25 mouse cellular contexts compared by ENCODE assay signal in genomic region chr6:143878525-143878924, GRCm38 (mm10).
"Had no signal": no experiment of that assay in that cellular context is flagged by ENCODE, and none has a peak within 500 bp of the region (broad histone marks: within the 10 kb centered on the region; RNA-seq: fewer than 3 reads in every experiment).

No protein-coding gene starts in this region.

- ATAC-seq: forebrain, embryonic 16.5 days; hindbrain, embryonic 16.5 days; inflammation-experienced regulatory T-cells, adult 6 months; intestine, embryonic 15.5 days had no signal

- DNase-seq: gastrocnemius, adult 2 months; gastrocnemius, postnatal 10 days; gastrocnemius, postnatal 25 days; heart, adult 2 months; heart, postnatal 10 days; heart, postnatal 4 days; kidney, adult 18-20 months; kidney, adult 8-10 months; kidney, postnatal 10 days; kidney, postnatal 25 days; kidney, postnatal 4 days; liver had no signal

- H3K4me2 ChIP-seq: heart, embryonic 12.5 days; hindbrain, embryonic 12.5 days; hindbrain, embryonic 14.5 days; intestine, embryonic 15.5 days; limb, embryonic 12.5 days had no signal

- H3K9me3 ChIP-seq: heart, embryonic 10.5 days; heart, embryonic 12.5 days; hindbrain, embryonic 10.5 days; hindbrain, embryonic 12.5 days; intestine, embryonic 15.5 days; limb, embryonic 10.5 days; limb, embryonic 12.5 days had no signal

- H3K27me3 ChIP-seq: heart, embryonic 12.5 days; hindbrain, embryonic 12.5 days; intestine, embryonic 15.5 days; limb, embryonic 12.5 days had no signal

- H3K4me1 ChIP-seq: heart, embryonic 10.5 days; heart, embryonic 12.5 days; hindbrain, embryonic 10.5 days; hindbrain, embryonic 12.5 days; intestine, embryonic 15.5 days; limb, embryonic 10.5 days; limb, embryonic 12.5 days had no signal

- H3K36me3 ChIP-seq: heart, embryonic 10.5 days; heart, embryonic 12.5 days; hindbrain, embryonic 12.5 days; intestine, embryonic 15.5 days had no signal

- H3K27ac ChIP-seq: gastrocnemius, adult 2 months; heart, adult 2 months; heart, embryonic 10.5 days; hindbrain, embryonic 10.5 days; hindbrain, embryonic 12.5 days; hindbrain, embryonic 14.5 days; intestine, embryonic 15.5 days; layer of hippocampus, adult 2 months; left cerebral cortex, adult 2 months; limb, embryonic 10.5 days; limb, embryonic 12.5 days had no signal

- H3K9ac ChIP-seq: heart, embryonic 12.5 days; hindbrain, embryonic 12.5 days; hindbrain, embryonic 14.5 days; intestine, embryonic 15.5 days; limb, embryonic 12.5 days had no signal

- H3K4me3 ChIP-seq: gastrocnemius, adult 2 months; heart, adult 2 months; heart, embryonic 10.5 days; heart, embryonic 12.5 days; hindbrain, embryonic 10.5 days; hindbrain, embryonic 12.5 days; intestine, embryonic 15.5 days; layer of hippocampus, adult 2 months; left cerebral cortex, adult 2 months; limb, embryonic 10.5 days; limb, embryonic 12.5 days had no signal
